Mouse (Mus musculus): ENCODE results near the gene Neurod1. TPM values are rescaled to one million over a fixed set of nuclear protein-coding genes. Genes with fewer than 3 reads are reported as not detected.

The Neurod1 gene
- total RNA-seq (2012; rRNA removed) = not detected in 2 replicates
- not detected for polyA plus RNA-seq (2012; ENCODE audit: insufficient read depth in 1 of 2, insufficient read length in 2 of 2, low read depth in 1 of 2, low replicate concordance in 2 of 2, missing spikeins in 1 of 2)

DNA sequence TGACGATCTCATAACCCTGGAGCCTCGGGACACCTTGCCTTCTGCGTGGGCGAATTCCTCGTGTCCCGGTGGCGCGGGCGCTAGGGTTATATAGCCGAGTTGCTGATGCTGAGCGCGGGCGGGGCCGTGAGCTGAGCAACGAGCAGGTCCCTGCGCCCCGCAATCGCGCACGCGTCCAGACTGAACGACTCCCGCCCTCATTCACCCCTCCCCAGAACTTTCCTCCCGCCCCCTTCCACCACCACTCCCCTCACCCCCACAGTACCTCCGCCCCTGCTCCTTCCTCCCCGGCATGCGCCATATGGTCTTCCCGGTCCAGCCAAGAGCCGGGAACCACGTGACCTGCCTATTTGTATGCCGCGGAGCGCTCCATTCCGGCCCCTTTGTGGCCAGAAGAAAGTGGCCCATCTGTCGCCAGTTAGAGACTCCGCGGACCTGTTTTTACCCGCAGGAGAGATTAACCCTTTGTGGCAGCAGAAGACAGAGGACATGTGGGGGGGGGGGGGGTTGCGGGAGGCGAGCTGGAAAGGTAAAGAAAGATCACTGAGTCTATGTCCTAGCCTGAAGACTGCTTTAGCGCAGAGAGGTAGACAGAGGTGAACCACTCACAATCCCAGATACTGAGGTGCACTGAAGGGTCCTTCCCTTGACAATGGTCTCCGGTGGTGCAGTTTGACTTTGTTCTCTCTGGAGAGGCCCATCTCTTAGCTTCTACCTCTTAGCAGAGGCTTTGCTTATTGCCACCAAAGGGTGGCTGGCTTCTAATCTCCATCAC lies at the start of gene Neurod1, which contains the start of gene Cerkl:
Gene Neurod1 (minus strand): TSS at position 177 of the 775 bp plus-strand sequence.
Gene Cerkl (minus strand): TSS at position 211 of the 775 bp plus-strand sequence.
- no peaks in the 10 kb centered on the region for H3K36me3 ChIP-seq (ENCODE audit: control insufficient read depth in 1 of 2, insufficient read depth in 2 of 2, low read length in 2 of 2)
- no peak for DNase-seq (ENCODE audit: low read depth, low spot score)
- no peaks in the 10 kb centered on the region for H3K27me3 ChIP-seq (ENCODE audit: control insufficient read depth in 1 of 2, insufficient read depth in 2 of 2, low read length in 2 of 2)

GRCm38 (mm10) chr2:79498990-79499755 lies 42.6 kb upstream of the Neurod1 start:
- Histone ChIP-seq H3K27me3 (ENCODE audit: control insufficient read depth in 1 of 2, insufficient read depth in 2 of 2, low read length in 2 of 2) (peaks cover 10 to 11% of the 10 kb centered on the region in 2 experiments), H3K4me1 (ENCODE audit: control insufficient read depth in 1 of 2, insufficient read depth in 2 of 2, low read length in 2 of 2) (no peaks in the 10 kb centered on the region), H3K27ac (ENCODE audit: control insufficient read depth, low read depth, low read length) (no peak overlapping the region), H3K79me2 (ENCODE audit: control insufficient read depth, insufficient read depth, low read length, poor library complexity) (no peaks in the 10 kb centered on the region), H3K9ac (ENCODE audit: control insufficient read depth, low read depth, low read length, poor library complexity, severe bottlenecking) (no peak overlapping the region), H3K36me3 (ENCODE audit: control insufficient read depth in 1 of 2, insufficient read depth in 2 of 2, low read length in 2 of 2) (no peaks in the 10 kb centered on the region), H3K4me3 (ENCODE audit: control insufficient read depth in 1 of 2, insufficient read depth in 1 of 2, low read depth in 2 of 2, low read length in 2 of 2) (no peak overlapping the region), H3K9me3 (replicated peaks; ENCODE audit: insufficient read depth, low read length) (no peaks in the 10 kb centered on the region)
- DNase-seq (ENCODE audit: low read depth, low spot score) = peak; percentile 77
- TF ChIP-seq MEF2A (IDR thresholded peaks at IDR 0.05; ENCODE audit: extremely low read depth, insufficient replicate concordance, low read depth, low read length, poor library complexity, severe bottlenecking) = no peak
- no peak for TF ChIP-seq KAT2A (conservative IDR thresholded peaks at IDR 0.05; ENCODE audit: low read depth, low read length)
- no peak for TF ChIP-seq MYC (IDR thresholded peaks at IDR 0.05; ENCODE audit: low read depth, low read length)
- TF ChIP-seq NRF1 (IDR thresholded peaks at IDR 0.05; ENCODE audit: insufficient read depth, low read depth, low read length, poor library complexity, severe bottlenecking) = no peak
- TF ChIP-seq MXI1 (IDR thresholded peaks at IDR 0.05; ENCODE audit: low read depth, low read length) = no peak
- TF ChIP-seq ZNF384 (IDR thresholded peaks at IDR 0.05; ENCODE audit: low read depth, low read length) = no peak
- TF ChIP-seq RAD21 (IDR thresholded peaks at IDR 0.05; ENCODE audit: low read depth, low read length) = peak; percentile 93
- TF ChIP-seq GABPA (IDR thresholded peaks at IDR 0.05; ENCODE audit: low read depth, low read length) = no peak
- no peak for TF ChIP-seq GATA1 (IDR thresholded peaks at IDR 0.05; ENCODE audit: low read depth, low read length)
- TF ChIP-seq UBTF (IDR thresholded peaks at IDR 0.05; ENCODE audit: borderline replicate concordance, insufficient read depth, low read depth, low read length) = no peak
- TF ChIP-seq POLR2AphosphoS5 (IDR thresholded peaks at IDR 0.05; ENCODE audit: borderline replicate concordance, low read depth, low read length) = no peak
- no peak for TF ChIP-seq TAL1 (IDR thresholded peaks at IDR 0.05; ENCODE audit: low read length)
- TF ChIP-seq EP300 (IDR thresholded peaks at IDR 0.05; ENCODE audit: low read depth in 1 of 2, low read length in 2 of 2) = no peak
- TF ChIP-seq MAFK (IDR thresholded peaks at IDR 0.05; ENCODE audit: borderline replicate concordance, low read depth, low read length) = peak; percentile 69; the same call in 1 of the 2 replicates
- no peak for TF ChIP-seq E2F4 (IDR thresholded peaks at IDR 0.05; ENCODE audit: borderline replicate concordance, low read depth, low read length)
- no peak for TF ChIP-seq USF1 (IDR thresholded peaks at IDR 0.05; ENCODE audit: low read depth, low read length)
- TF ChIP-seq CHD1 (IDR thresholded peaks at IDR 0.05; ENCODE audit: low read depth, low read length) = no peak
- no peak for TF ChIP-seq USF2 (IDR thresholded peaks at IDR 0.05; ENCODE audit: borderline replicate concordance in 1 of 2, insufficient read depth in 1 of 2, low read depth in 1 of 2, low read length in 2 of 2)
- TF ChIP-seq POLR2A (IDR thresholded peaks at IDR 0.05; ENCODE audit: control insufficient read depth in 1 of 2, insufficient read depth in 1 of 2, low read depth in 1 of 2, low read length in 2 of 2, poor library complexity in 1 of 2) = no peak
- TF ChIP-seq JUND (IDR thresholded peaks at IDR 0.05; ENCODE audit: low read depth, low read length) = no peak
- TF ChIP-seq NELFE (IDR thresholded peaks at IDR 0.05; ENCODE audit: low read depth, low read length) = no peak
- no peak for TF ChIP-seq BHLHE40 (IDR thresholded peaks at IDR 0.05; ENCODE audit: borderline replicate concordance, low read depth, low read length)
- TF ChIP-seq TCF12 (IDR thresholded peaks at IDR 0.05; ENCODE audit: low read depth, low read length) = no peak
- no peak for TF ChIP-seq ETS1 (IDR thresholded peaks at IDR 0.05; ENCODE audit: low read depth, low read length)
- TF ChIP-seq ZC3H11A (IDR thresholded peaks at IDR 0.05; ENCODE audit: low read depth, low read length) = peak; percentile 95

More for the DNA sequence above, at the start of gene Neurod1, which contains the start of gene Cerkl:
- no peaks in the 10 kb centered on the region for H3K4me1 ChIP-seq (ENCODE audit: control insufficient read depth in 1 of 2, insufficient read depth in 2 of 2, low read length in 2 of 2)
- no peak within 1 kb of the TSS for H3K9ac ChIP-seq (ENCODE audit: control insufficient read depth, low read depth, low read length, poor library complexity, severe bottlenecking)
- TF ChIP-seq CTCF (IDR thresholded peaks at IDR 0.05 in 2 of 3, conservative IDR thresholded peaks at IDR 0.05 in 1 of 3; ENCODE audit: control insufficient read depth in 1 of 3, insufficient read depth in 1 of 3, low read depth in 2 of 3, low read length in 3 of 3, poor library complexity in 1 of 3, severe bottlenecking in 1 of 3) (no peak), MAZ (IDR thresholded peaks at IDR 0.05; ENCODE audit: low read depth, low read length) (no peak), NELFE (IDR thresholded peaks at IDR 0.05; ENCODE audit: low read depth, low read length) (no peak), JUND (IDR thresholded peaks at IDR 0.05; ENCODE audit: low read depth, low read length) (no peak)
- no peaks in the 10 kb centered on the region for H3K79me2 ChIP-seq (ENCODE audit: control insufficient read depth, insufficient read depth, low read length, poor library complexity)
- H3K27ac ChIP-seq (ENCODE audit: control insufficient read depth, low read depth, low read length) = no peak within 1 kb of the TSS
- no peaks in the 10 kb centered on the region for H3K9me3 ChIP-seq (replicated peaks; ENCODE audit: insufficient read depth, low read length)
- no peak within 1 kb of the TSS for H3K4me3 ChIP-seq (ENCODE audit: control insufficient read depth in 1 of 2, insufficient read depth in 1 of 2, low read depth in 2 of 2, low read length in 2 of 2)
